Mouse (Mus musculus) midbrain, embryonic 11.5 days (tissue): ENCODE results near the gene Papolg. TPM values are rescaled to one million over a fixed set of nuclear protein-coding genes. Genes with fewer than 3 reads are reported as not detected.
A peak's percentile ranks its signal among the peaks of the same experiment; 100 is the strongest.

ENCODE experiments used
- ATAC-seq: fragments of 200-750 bp; cut with Nextera tagmentation; 2 replicates; pipeline ENCODE4 v1.8.0; 2017; ENCODE audit warnings: moderate TSS enrichment, moderate library complexity; ENCODE audit not compliant: low FRiP score
- DNase-seq: peaks from one replicate; pipeline ENCODE4 v3.0.0; 2015; ENCODE audit warnings: low spot score; ENCODE audit errors: missing footprints
- H3K27ac ChIP-seq: fragments of 300-500 bp; sonication (generic); 2 replicates; pipeline ENCODE4 v1.5.1; 2014; ENCODE audit warnings: low read depth, low read length
- H3K27me3 ChIP-seq: fragments of 300-500 bp; sonication (generic); 2 replicates; pipeline ENCODE4 v1.6.1; 2014; ENCODE audit warnings: mild to moderate bottlenecking, low read length, moderate library complexity, mixed read lengths; ENCODE audit not compliant: control insufficient read depth, insufficient read depth
- H3K36me3 ChIP-seq: fragments of 300-500 bp; sonication (generic); 2 replicates; pipeline ENCODE4 v1.6.1; 2014; ENCODE audit warnings: mild to moderate bottlenecking, low read length, moderate library complexity, mixed read lengths; ENCODE audit not compliant: control insufficient read depth, insufficient read depth
- H3K4me1 ChIP-seq: fragments of 300-500 bp; sonication (generic); 2 replicates; pipeline ENCODE4 v1.6.1; 2014; ENCODE audit warnings: low read length; ENCODE audit not compliant: control insufficient read depth, insufficient read depth
- H3K4me2 ChIP-seq: fragments of 300-500 bp; sonication (generic); 2 replicates; pipeline ENCODE4 v1.6.1; 2014; ENCODE audit warnings: mild to moderate bottlenecking, moderate library complexity
- H3K4me3 ChIP-seq: fragments of 300-500 bp; sonication (generic); 2 replicates; pipeline ENCODE4 v1.5.1; 2014; ENCODE audit warnings: low read depth, low read length
- H3K9ac ChIP-seq: fragments of 300-500 bp; sonication (generic); 2 replicates; pipeline ENCODE4 v1.6.1; 2014; ENCODE audit warnings: low read length
- H3K9me3 ChIP-seq: fragments of 300-500 bp; sonication (generic); 2 replicates; pipeline ENCODE4 v1.6.1; 2016; ENCODE audit warnings: low read length; ENCODE audit not compliant: control insufficient read depth
- WGBS: fragments of 180-500 bp; shearing (Covaris S2); extraction: QIAGEN DNeasy Blood & Tissue Kit; methylation state at CpG from one replicate; pipeline ENCODE4 v1.1.7; 2014; 5-methylcytosine and 5-hydroxymethylcytosine counted together
- polyA plus RNA-seq: library from polyadenylated mRNA; unstranded; fragments of >200 nt; fragmentation: Nextera tagmentation; extraction: Ambion mirVana; gene quantifications from 2 replicates; pipeline ENCODE4 v1.2.1, GENCODE M21; 2014

The Papolg gene
- polyA plus RNA-seq, 1 experiment from 2014 or later, result 28.8 TPM

DNA sequence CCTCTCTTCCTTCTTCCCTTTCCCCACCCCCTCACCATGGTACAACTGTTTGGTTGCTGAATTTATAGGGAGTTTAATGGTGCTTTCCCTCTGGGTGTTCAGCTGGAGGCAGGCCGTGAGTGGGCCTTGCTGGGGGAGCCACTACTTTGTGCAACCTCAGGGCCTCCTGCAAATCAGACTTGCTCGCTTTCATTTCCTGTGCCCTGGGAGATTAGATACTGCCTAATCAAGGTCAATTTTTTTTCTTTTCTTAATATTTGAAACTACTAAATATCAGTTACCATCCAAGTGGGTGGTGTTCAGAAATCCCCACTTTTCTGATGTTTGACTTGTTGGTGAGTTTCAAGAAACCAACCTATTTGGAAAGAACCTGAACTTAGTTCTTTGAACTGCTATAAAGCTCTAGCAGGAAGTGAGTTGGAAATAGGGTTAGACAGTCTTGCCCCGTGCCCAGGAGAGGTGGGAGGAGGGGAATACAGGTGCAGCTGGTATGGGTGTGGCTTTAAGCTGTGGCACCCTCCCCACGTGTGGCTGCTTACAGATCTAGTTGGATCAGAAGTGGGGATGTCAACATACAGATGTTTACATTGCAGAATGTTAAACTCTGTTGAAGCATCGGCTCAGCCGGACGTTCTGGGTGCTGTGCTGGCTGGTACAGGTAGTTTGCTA, 38.9 kb downstream of the Papolg start:
- no peaks in the 10 kb centered on the region for H3K9me3 ChIP-seq
- H3K27ac ChIP-seq, result no peak overlapping the region
- H3K4me1 ChIP-seq, result no peaks in the 10 kb centered on the region
- H3K4me2 ChIP-seq, result no peak overlapping the region
- 88% methylated on average over 7 of the region's 7 CpGs for WGBS
- H3K27me3 ChIP-seq, result no peaks in the 10 kb centered on the region
- H3K4me3 ChIP-seq, result no peak overlapping the region
- no peak overlapping the region for H3K9ac ChIP-seq
- H3K36me3 ChIP-seq, result peaks cover 15% of the 10 kb centered on the region; the same call in 1 of the 2 replicates
- ATAC-seq (0 out of 2 replicates have a peak, but pooled peaks have one; percentile 27), DNase-seq (no peak)

- 5% methylated on average over 3 of the region's 3 CpGs for WGBS
- Histone ChIP-seq H3K9ac (no peak overlapping the region), H3K4me2 (no peak overlapping the region), H3K4me3 (no peak overlapping the region), H3K36me3 (peaks cover 12% of the 10 kb centered on the region; the same call in 1 of the 2 replicates), H3K27me3 (no peaks in the 10 kb centered on the region), H3K9me3 (no peaks in the 10 kb centered on the region), H3K27ac (no peak overlapping the region), H3K4me1 (no peaks in the 10 kb centered on the region)
- ATAC-seq (peak; percentile 67), DNase-seq (peak; percentile 91)
These were observed 39.8 kb downstream of the Papolg start for GRCm38 (mm10) chr11:23855182-23855802.

DNA sequence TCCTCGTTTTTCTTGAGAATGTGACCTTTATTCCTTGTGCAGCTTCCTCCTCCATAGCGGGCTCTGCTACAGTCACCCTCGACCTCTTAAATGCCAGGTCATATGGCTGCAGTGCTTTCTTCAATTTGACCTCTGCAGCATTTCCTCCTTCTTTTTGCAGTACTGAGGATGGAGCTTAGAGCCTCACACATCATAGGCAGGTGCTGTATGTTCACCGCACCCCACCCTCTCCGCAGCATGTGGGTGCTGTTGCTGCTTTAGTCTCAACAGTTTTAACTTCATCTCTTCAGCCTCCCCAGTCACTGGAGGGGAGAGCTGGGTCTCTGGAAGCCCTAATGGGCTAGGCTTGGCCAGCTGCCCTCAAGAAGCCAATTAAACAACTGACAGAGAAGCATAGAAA, 41.7 kb downstream of the Papolg start:
- H3K36me3 ChIP-seq, result 0 out of 2 replicates have a peak, but pooled peaks cover 5% of the 10 kb centered on the region
- H3K4me2 ChIP-seq, result no peak overlapping the region
- no peaks in the 10 kb centered on the region for H3K27me3 ChIP-seq
- no peaks in the 10 kb centered on the region for H3K4me1 ChIP-seq
- no peak overlapping the region for H3K27ac ChIP-seq
- no peak for ATAC-seq
- H3K9me3 ChIP-seq, result no peaks in the 10 kb centered on the region
- DNase-seq, result no peak
- H3K9ac ChIP-seq, result no peak overlapping the region
- no peak overlapping the region for H3K4me3 ChIP-seq
- WGBS, result 84% methylated on average over 5 of the region's 5 CpGs

- ATAC-seq (no peak), DNase-seq (no peak)
- no peak overlapping the region for H3K9ac ChIP-seq
- no peaks in the 10 kb centered on the region for H3K9me3 ChIP-seq
- H3K27me3 ChIP-seq, result no peaks in the 10 kb centered on the region
- H3K27ac ChIP-seq, result no peak overlapping the region
- H3K4me3 ChIP-seq, result no peak overlapping the region
- WGBS, result 68% methylated on average over 22 of the region's 22 CpGs
- H3K36me3 ChIP-seq, result no peaks in the 10 kb centered on the region
- no peaks in the 10 kb centered on the region for H3K4me1 ChIP-seq
- no peak overlapping the region for H3K4me2 ChIP-seq
These were observed 48.8 kb downstream of the Papolg start for GRCm38 (mm10) chr11:23846016-23846815.

DNA sequence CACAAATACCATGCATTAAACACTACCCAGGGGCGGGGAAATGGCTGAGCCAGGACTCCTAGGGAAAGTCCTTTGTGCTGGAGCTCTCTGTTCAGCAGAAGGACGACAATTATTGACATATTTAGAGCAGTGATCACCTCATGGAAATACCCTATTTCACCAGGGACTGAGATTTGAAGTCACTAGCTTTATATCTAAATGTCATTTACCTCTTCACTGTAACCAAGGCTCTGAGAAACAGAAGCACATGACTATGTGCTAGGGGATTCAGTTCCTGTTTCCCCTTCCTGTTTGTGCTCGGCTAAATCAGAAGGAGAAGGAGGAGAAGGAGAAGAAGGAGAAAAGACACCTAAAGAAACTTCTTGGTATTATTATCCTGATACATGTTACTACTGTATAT, 71.8 kb downstream of the Papolg start:
- H3K4me3 ChIP-seq, result no peak overlapping the region
- no peaks in the 10 kb centered on the region for H3K27me3 ChIP-seq
- H3K36me3 ChIP-seq, result no peaks in the 10 kb centered on the region
- no peaks in the 10 kb centered on the region for H3K4me1 ChIP-seq
- ATAC-seq (no peak), DNase-seq (no peak)
- 79% methylated on average over 3 of the region's 3 CpGs for WGBS
- no peak overlapping the region for H3K27ac ChIP-seq
- no peak overlapping the region for H3K4me2 ChIP-seq
- H3K9me3 ChIP-seq, result no peaks in the 10 kb centered on the region
- no peak overlapping the region for H3K9ac ChIP-seq

DNA sequence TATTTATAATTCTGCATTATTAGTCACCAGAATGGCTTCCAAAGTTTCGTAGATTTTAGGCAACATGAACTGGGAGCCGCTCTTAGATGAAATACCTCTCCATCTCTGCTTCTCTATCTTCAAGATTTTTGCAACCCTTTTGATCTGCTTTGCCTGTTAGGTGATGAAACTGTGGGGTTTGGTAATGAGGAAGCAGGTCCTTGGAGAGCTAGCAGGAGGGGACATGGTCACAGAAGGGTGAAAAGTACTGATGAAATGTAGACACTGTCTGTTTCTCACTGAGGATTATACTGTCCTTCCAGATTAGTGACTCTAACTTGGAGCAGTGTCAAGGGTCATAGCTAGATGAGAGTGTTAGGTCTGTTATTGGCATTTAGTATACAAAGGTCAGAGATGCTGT, 73.4 kb downstream of the Papolg start:
- Histone ChIP-seq H3K27me3 (no peaks in the 10 kb centered on the region), H3K9ac (no peak overlapping the region), H3K4me1 (no peaks in the 10 kb centered on the region), H3K4me2 (no peak overlapping the region), H3K27ac (no peak overlapping the region), H3K4me3 (no peak overlapping the region), H3K9me3 (no peaks in the 10 kb centered on the region), H3K36me3 (no peaks in the 10 kb centered on the region)
- no peak for ATAC-seq
- WGBS, result 81% methylated on average over 2 of the region's 2 CpGs
- no peak for DNase-seq

DNA sequence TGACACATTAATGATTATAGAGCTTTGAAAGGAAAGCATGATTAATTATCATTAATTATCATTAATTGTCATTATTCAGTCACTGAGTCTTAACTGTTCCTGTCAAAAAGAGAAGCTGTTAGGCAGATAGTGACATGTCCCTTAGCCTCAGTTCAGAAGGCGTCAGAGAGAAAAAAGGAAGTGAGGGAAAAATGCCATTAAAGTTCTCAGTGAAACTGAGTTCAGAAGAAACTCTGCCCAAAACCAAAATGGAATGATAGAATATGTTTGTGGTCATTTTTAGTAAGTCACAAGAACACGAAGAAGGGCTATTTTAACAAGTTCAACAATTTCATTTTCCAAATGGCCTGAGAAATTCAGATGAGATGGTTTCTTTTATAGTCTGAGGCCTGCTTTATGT, 74.1 kb downstream of the Papolg start:
- H3K36me3 ChIP-seq, result no peaks in the 10 kb centered on the region
- H3K27me3 ChIP-seq, result no peaks in the 10 kb centered on the region
- no peaks in the 10 kb centered on the region for H3K4me1 ChIP-seq
- no peak overlapping the region for H3K27ac ChIP-seq
- ATAC-seq (no peak), DNase-seq (no peak)
- no peaks in the 10 kb centered on the region for H3K9me3 ChIP-seq
- no peak overlapping the region for H3K4me2 ChIP-seq
- no peak overlapping the region for H3K4me3 ChIP-seq
- H3K9ac ChIP-seq, result no peak overlapping the region
- WGBS, result 78% methylated on average over 2 of the region's 2 CpGs

- DNase-seq (no peak), ATAC-seq (no peak)
- H3K9me3 ChIP-seq, result no peaks in the 10 kb centered on the region
- no peaks in the 10 kb centered on the region for H3K36me3 ChIP-seq
- WGBS, result 81% methylated on average over 1 of the region's 1 CpGs
- no peak overlapping the region for H3K9ac ChIP-seq
- no peak overlapping the region for H3K27ac ChIP-seq
- no peaks in the 10 kb centered on the region for H3K27me3 ChIP-seq
- H3K4me2 ChIP-seq, result no peak overlapping the region
- no peak overlapping the region for H3K4me3 ChIP-seq
- no peaks in the 10 kb centered on the region for H3K4me1 ChIP-seq
These were observed 76.3 kb downstream of the Papolg start for GRCm38 (mm10) chr11:23818745-23819144.
